Mouse (Mus musculus) bone marrow, adult 2 months (tissue): Measurements from ENCODE around the gene D6Ertd527e.

ENCODE experiments used
- CTCF ChIP-seq: fragments of 200-500 bp; IDR thresholded peaks from 2 replicates; pipeline ENCODE4 v1.5.1; 2011; ENCODE audit warnings: low read length, control low read depth; ENCODE audit not compliant: control insufficient read depth, insufficient read depth
- POLR2A ChIP-seq: fragments of 200-500 bp; IDR thresholded peaks from 2 replicates; pipeline ENCODE4 v1.6.1; 2011; ENCODE audit warnings: low read depth, mild to moderate bottlenecking, control low read depth, low read length, borderline replicate concordance; ENCODE audit not compliant: control insufficient read depth

DNA sequence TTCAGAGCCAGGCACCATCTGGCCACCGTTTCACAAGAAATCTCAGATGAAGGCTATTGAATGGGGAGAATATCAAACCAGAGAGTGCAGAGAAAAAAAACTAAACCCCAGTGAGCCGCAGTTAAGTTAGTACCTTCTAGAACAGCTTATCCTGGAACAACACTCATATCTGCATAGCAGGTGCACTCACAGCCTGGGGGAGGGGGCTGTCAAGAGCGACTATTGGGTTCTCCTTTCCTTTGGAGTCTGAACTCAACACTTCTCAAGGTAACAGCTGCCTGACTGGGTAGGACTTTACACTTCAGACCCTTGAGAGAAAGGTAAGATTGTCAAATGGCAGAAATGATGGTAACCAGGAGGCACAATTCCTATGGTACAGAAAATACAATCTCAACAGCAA, 43.4 kb downstream of the D6Ertd527e start:
- TF ChIP-seq CTCF (no peak), POLR2A (no peak)
